Mouse (Mus musculus) hematopoietic stem cell, adult 5-6 weeks (primary cell): Measurements from ENCODE around the gene Tomm40l. TPM values are rescaled to one million over a fixed set of nuclear protein-coding genes. Genes with fewer than 3 reads are reported as not detected.
A peak's percentile ranks its signal among the peaks of the same experiment; 100 is the strongest.

Experiments used
- ATAC-seq, 2 experiments: fragments of 125-278 bp in 1 of 2; replicated peaks in 1 of 2; 2 replicates each; pipeline ENCODE4 v1.8.0; 2016 to 2017; ENCODE audit warnings: inconsistent platforms in 2 of 2, mild to moderate bottlenecking in 2 of 2, moderate number of reproducible peaks in 2 of 2, low read depth in 1 of 2, moderate TSS enrichment in 1 of 2; ENCODE audit not compliant: low FRiP score in 2 of 2, poor library complexity in 2 of 2, severe bottlenecking in 2 of 2, insufficient read depth in 1 of 2, low TSS enrichment in 1 of 2
- total RNA-seq: library from RNA; stranded (forward); fragments of 172-1452, 232-1000 nt; gene quantifications from 2 replicates; pipeline ENCODE4 v1.2.3, GENCODE M21; 2017

The Tomm40l gene
- total RNA-seq, 1 experiment from 2014 or later, result 25.0 TPM

DNA sequence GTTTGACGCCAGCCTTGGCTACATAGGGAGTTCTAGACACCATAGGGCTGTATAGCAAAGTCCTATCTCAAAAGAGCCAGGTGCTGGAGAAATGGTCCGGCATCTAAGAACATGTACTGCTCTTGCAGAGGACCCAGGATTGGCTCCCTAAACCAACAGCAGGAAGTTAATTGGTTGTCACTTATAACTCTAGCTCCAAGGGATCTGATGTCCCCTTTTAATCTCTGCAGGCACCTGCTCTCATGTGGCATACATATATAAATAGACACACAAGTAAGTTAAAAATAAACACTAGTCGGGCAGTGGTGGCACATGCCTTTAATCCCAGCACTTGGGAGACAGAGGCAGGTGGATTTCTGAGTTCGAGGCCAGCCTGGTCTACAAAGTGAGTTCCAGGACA lies 13.5 kb upstream of the Tomm40l start:
- ATAC-seq, result no peak

DNA sequence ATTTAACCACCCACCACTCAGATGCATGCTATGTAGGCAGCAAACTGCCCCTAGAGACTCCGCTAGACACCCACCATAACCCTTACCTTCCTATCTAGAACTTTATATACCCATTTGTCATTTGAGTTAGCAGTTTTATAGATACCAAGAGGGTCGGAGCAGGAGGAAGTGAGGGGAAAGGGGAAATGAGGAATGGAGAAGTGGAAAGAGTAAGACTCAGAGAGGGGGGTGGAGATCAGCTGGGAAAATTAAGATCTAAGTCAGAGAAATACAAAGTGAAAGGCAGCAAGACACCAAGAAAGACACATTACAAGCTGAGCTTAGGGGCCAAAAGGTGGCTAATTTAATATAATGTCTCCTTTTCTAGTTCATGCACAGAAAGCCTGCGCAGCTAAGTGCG lies 12.2 kb upstream of the Tomm40l start:
- ATAC-seq, result peak; percentile 12 to 13; a peak in 1 of 4 replicates

DNA sequence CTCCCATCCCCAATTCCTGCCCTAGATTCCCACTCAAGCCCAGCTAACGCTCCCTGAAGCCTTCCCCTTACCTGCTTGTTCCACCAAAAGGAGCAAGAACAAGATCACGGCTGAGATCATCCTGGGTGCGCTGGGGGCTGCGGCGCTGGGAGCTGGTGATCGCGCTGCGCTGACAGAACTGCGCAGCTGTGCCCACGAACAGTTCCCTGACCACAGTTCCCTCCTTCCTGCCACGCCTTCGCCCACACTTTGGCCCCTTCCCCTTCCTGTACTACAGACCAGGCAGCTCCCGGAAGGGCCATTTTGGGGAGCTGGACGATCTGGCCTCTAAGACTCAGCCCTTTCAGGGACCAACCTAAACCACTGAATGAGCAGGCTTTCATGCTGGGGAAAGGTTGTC lies 11.8 kb upstream of the Tomm40l start, which contains the start of gene Fcer1g:
Gene Fcer1g (minus strand): TSS at position 240 of the 400 bp plus-strand sequence.
- peak; percentile 40 to 75 for ATAC-seq

DNA sequence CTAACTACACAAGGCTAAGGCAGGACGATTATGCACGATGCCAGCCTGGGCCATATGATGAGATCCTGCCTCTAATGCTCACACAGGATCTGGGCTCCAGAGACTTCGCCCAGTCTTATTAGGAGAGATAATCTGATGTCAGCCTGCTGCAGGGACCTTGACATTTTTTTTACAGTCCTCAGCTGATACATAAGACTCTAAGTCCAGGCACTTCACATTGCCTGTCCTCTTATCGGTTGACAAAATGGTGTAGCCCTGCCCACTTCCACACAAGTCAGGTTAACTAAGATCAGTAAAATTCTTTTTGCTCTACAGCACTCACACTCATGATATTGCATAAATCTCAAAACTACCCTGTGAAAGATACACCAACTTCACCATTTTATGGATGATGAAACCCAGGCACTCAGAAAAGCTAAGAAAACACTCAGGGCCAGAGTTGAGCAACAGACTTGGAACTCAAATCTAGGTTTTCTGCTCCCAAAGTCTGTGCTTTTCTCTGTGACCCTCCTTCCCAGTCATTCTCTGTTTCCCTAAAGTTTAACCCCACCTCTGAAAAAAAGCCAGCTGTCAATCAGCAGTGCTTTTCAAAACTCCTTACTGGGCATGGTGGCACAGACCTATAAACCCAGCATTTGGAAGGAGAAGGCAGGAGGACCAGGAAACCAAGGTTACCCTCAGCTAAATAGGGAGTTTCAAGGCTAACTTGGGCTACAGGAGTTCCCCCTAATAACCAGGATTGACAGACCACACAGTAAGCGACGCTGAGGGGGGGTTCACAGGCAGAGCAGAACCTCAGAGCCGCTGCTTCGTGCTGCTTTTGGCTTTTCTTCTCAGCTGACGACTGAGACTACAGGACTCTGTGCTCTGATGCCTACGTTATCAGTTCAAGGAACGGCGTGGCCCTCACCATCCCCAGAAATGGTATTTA lies 10.8 kb upstream of the Tomm40l start:
- ATAC-seq, result peak in 1 of 2 experiments; percentile 3; a peak in 2 of 4 replicates

DNA sequence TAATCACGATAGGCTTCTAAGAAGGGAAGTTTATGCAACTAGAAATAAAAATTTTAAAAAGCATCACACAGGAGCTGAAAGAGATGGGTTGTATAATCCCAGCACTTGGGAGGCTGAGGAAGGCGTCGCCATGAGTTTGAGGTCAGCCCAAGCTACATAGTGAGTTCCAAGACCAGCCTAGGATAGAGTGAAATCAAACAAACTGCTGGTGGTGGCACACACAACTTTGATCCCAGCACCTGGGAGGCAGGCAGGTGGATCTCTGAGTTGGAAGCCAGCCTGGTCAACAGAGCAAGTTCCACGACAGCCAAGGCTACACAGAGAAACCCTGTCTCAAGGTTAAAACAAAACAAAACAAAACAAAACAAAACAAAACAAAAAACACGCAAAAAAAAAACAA lies 10.0 kb upstream of the Tomm40l start:
- no peak for ATAC-seq

DNA sequence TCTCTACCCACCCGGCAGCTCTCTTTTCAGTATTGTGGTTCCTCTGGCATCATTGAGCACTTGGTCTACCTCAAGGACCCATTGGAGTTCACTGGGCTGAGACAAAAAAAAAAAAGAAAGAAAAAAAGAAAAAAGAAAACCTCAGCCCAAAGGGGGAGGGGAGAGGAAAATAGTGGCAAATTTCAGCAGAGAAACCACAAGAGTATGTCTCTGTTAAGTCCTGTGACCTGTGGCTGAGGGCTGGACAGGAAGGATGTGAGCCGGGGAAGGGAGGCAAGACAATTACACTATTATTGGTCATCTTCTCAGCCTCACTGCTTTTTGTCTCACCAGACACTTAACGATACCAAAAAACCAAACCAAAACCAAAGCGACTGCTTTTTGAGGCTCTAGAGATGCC lies 9.5 kb upstream of the Tomm40l start:
- ATAC-seq, result peak; percentile 47 to 50; a peak in 1 of 4 replicates

DNA sequence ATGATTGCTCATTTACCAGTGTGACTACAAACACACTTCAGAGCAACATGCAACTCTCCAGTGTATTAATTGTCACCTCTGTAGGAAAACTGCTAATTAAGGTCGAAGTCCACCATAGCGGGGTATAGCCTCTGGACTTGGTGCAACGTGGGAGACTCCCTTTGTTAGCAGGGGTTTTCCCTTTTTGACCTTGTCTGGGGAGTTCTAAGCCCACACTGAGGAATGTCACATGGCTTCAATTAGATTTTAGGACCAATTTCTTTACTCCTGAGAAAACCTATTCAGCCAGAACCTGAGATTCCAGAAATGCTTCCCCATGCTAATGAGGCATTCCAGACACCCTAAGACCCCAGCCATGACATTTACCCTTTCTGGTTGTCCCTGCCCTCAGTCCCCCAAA lies 7.9 kb upstream of the Tomm40l start:
- ATAC-seq, result no peak

DNA sequence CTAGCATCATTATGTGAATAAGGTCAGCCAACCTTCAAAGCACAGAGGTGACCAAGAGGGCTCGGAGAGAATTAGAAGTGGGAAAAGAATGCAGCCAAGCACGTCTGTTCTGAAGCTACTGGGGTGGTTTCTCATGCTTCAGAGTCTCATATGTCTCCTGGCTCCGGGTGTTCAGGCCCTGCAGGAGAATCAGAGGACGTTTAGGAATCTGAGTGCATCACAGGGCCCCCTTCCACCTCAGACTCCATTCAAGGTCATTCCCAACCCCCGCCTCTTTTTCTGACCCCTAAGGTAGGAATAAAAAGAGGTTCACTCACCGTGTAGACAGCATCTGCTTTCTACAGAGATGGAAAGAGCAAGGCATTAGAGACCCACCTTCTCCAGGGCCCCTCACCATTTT lies 7.4 kb upstream of the Tomm40l start:
- ATAC-seq, result no peak

DNA sequence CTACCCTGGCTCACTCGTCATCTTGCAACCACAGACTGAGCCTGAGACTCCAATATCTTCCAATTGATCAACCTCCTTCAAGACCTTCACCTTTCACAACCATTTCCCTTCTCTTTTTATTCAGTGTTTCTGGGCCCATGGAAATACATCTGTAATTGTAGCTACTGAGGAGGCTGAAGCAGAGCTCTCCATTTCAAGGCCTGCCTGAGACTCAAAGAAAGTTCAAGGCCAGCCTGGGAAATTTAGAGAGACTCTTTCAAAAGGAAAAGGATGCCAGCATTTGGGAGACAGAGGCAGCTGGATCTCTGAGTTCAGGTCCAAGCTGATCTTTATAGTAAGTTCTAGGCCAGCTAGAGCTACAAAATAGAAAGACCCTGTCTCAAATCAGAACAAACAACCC lies 5.6 kb upstream of the Tomm40l start:
- no peak for ATAC-seq

DNA sequence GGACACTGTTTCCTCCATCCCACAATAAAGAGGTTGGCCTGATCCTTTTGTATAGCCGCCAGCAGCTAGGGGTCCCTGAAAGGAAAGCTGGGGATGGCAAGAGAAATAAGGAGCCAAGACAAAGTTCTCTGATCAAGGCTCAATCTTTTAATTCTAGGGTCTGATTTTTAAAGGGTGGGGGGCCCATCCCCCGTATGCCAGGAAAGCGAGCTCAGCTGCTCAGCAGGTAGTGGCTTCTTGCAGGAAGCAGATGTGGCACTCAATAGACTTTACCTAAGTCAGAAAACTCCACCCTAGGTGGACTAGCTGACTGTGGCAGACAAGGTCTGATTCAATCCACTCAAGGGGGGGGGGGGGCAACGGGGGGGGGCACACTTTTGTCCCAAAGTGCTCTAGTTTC lies 4.5 kb upstream of the Tomm40l start:
- ATAC-seq, result no peak

DNA sequence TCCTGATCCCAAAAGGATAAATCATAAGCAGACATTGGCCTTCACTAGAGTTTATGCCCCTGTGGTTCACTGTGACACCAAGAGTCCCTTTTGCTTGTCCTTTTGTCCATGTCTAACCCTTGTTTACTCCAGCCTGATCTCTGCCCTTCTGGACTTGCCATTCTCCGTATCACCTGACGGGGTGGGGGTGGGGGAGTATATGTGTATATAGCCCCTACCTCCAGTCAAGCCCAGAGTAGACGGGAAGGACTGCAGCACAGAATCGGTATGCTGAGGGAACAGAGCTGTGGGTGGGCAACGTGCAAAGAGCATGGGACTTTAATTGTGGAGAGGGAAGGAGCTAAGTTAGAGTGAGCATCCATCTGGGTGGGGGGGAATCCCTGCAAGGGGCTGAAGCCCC lies 2.5 kb upstream of the Tomm40l start, which contains the start of gene Apoa2:
Gene Apoa2 (plus strand): TSS at position 198 of the 400 bp plus-strand sequence.
- ATAC-seq, result no peak

DNA sequence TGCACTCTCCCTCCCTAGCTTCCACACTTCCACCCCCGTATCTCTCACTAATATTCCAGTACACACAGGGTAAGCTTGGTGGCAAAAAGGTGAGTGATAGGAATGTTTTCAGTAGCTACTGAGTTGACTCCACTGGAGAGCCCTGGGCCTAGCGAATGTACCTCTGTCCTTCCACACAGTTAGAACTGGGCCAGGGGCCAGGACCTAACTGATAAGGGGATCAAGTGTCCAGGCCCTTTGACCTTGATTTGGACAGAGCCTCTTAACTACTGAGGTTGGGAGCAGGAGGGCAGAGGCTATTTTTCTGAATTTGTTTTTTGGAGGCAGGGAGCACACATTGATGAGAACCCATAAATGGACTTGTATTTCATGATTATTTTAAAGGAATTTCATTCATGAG lies 1.5 kb upstream of the Tomm40l start:
- no peak for ATAC-seq

DNA sequence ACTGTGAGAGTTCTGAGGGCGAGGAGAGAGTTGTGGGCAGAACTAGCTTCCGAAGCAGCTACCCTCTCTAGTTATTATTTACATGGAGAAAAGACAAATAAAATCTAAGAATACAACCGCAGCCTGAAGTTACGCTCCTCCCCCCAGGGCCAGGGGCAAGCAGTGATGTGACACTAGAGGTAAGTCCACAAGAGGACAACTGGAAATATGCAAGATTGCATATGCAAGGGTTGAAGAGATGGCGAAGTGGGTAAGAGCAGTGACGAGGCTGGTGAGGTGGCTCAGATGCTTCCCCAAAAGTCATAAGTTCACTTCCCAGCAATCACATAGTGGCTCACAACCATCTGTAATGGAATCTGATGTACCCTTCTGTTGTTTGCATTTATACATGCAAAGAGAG lies 854 bp upstream of the Tomm40l start:
- no peak for ATAC-seq

DNA sequence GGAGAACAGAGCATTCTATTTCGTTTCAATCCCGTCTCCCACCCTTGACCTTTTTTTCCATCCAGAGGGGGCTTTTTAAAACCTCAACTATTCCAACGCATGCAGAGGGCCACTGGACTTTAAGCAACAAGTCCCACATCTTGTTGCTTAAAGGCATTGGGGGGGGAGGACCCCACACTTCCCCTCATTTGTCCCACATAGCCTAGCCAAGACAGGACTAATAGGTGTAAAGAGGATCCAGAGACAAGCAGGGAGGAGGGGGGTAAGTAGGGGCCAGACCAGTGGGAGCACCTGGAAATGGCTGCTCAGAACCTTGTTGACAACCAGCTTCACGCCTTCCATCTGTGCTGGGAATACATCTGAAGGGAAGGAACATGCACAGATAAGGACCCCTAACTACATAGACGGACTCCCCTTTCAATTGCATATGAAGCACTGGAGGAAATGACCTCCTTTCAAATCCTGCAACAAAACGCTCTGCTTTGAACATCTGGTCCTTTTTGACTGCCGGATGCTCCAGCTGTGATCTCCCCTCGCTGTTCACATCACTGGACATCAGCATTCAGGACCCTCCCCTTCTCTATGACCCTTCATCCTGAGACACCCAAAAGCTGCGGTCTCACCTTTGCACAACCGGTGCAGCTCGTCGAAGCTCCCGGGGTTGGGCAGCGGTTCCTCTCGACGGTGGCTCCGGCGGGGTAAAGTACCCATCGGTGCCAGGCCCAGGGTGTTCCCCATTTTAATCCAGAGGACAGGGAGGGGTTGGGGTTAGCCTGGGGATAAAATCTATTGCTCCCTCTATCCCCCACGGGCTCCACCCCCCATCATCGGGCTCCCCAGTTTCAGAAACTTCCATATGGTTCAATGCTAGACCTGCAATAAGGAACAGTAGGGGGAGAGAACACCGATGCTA lies 777 bp downstream of the Tomm40l start:
- ATAC-seq, result no peak

DNA sequence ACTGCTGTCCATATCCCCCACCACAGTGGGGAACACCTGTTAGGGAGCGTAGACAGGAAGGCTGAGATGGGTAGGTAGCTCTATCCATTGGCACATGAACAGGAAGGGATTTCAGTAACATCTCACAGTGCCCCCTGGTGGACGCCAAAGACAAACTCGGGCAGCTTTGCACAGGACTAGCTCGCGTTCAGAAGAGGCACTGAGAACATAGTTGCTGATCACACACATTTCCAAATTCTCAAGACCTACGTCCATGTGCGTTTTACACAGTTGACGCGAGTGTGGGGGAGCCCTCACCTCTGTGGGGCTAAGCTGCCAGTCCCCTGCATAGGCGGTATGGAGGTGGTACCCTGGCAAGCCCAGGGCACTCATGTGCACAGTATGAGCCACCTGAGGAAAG lies 1.4 kb downstream of the Tomm40l start:
- ATAC-seq, result peak in 1 of 2 experiments; percentile 22; a peak in 1 of 4 replicates

DNA sequence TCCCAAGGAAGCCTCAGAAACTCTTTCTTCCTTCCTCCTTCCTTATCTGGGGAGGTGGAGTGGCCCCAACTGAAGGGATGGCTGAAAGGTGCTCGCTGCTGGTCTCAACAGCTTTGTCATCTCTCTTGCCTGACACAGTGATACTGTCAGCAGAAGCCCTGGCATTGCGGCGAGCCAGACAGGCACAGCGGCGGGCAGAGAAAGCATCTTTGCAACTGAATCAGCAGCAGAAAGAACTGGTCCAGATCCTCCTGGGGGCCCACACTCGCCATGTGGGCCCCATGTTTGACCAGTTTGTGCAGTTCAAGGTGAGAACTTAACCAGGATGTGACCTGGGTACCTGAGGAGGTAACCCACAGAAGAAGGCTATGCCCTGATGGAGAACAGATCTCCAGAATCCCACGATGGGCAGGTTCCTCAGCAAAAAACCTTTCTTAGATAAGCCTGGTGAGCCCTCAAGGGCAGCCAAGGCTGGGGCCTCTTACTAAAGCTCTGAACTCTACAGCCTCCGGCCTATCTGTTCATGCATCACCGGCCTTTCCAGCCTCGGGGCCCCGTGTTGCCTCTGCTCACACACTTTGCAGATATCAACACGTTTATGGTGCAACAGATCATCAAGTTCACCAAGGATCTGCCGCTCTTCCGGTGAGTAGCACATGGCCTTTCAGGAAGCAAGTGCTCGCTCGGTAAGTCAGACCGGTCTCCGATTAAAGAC lies 5.9 kb downstream of the Tomm40l start:
- ATAC-seq, result no peak

DNA sequence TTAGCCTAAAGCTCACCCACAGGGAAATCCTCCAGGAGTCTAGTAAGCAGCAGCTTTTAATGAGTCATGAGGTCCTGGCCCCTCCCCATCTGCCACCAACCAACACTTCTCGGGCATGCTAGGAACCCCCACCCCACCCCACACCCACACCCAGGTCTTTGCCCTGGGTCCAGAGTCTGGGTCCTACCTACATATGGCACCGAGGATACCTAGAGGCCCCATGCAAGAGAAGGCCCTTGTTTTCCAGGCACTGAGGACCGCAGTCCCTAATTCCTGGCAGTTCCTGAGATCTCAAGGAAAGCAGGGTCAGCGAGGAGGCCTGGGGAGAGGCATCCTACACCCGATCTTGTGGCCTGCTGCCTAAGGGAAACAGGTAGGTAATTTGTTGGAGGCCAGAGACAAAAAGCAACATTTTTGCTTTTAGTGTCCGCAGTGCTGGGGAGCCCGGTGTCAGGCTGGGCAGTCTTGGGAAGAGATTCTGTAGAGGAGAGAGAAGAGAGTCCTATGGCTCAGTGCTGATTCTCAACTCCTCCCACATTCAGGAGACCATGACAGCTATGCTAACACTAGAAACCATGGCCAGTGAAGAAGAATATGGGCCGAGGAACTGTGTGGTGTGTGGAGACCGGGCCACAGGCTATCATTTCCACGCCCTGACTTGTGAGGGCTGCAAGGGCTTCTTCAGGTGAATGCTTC lies 8.4 kb downstream of the Tomm40l start, which contains the start of gene Nr1i3:
Gene Nr1i3 (plus strand): TSS at position 170 of the 696 bp plus-strand sequence.
- no peak for ATAC-seq
